Mouse (Mus musculus) liver, embryonic 13.5 days (tissue): ENCODE measurements around the gene Csk. TPM values are rescaled to one million over a fixed set of nuclear protein-coding genes. Genes with fewer than 3 reads are reported as not detected.
A peak's percentile ranks its signal among the peaks of the same experiment; 100 is the strongest.

Experiments used
- ATAC-seq: fragments of 200-750 bp; cut with Nextera tagmentation; 2 replicates; pipeline ENCODE4 v1.8.0; 2017; ENCODE audit warnings: low read depth, mild to moderate bottlenecking, moderate number of reproducible peaks, moderate library complexity
- DNase-seq: peaks from one replicate; pipeline ENCODE4 v3.0.0; 2022
- H3K27ac ChIP-seq: fragments of 300-500 bp; sonication (generic); 2 replicates; pipeline ENCODE4 v1.5.1; 2015; ENCODE audit warnings: moderate library complexity, mild to moderate bottlenecking, inconsistent platforms
- H3K27me3 ChIP-seq: fragments of 300-500 bp; sonication (generic); 2 replicates; pipeline ENCODE4 v1.6.1; 2015; ENCODE audit warnings: mild to moderate bottlenecking, inconsistent platforms
- H3K36me3 ChIP-seq: fragments of 300-500 bp; sonication (generic); 2 replicates; pipeline ENCODE4 v1.6.1; 2015; ENCODE audit warnings: mild to moderate bottlenecking, inconsistent platforms
- H3K4me1 ChIP-seq: fragments of 300-500 bp; sonication (generic); replicated peaks from 2 replicates; pipeline ENCODE4 v1.6.1; 2015; ENCODE audit warnings: inconsistent platforms
- H3K4me2 ChIP-seq: fragments of 300-500 bp; sonication (generic); 2 replicates; pipeline ENCODE4 v1.6.1; 2015; ENCODE audit warnings: inconsistent platforms, mild to moderate bottlenecking, moderate library complexity
- H3K4me3 ChIP-seq: fragments of 300-500 bp; sonication (generic); replicated peaks from 2 replicates; pipeline ENCODE4 v1.5.1; 2015; ENCODE audit warnings: mild to moderate bottlenecking, inconsistent platforms
- H3K9ac ChIP-seq: fragments of 300-500 bp; sonication (generic); 2 replicates; pipeline ENCODE4 v1.6.1; 2015; ENCODE audit warnings: mild to moderate bottlenecking, inconsistent platforms
- H3K9me3 ChIP-seq: fragments of 300-500 bp; sonication (generic); replicated peaks from 2 replicates; pipeline ENCODE4 v1.6.1; 2016; ENCODE audit warnings: inconsistent platforms
- WGBS: fragments of 180-500 bp; shearing (Covaris S2); methylation state at CpG from one replicate; pipeline ENCODE4 v1.1.7; 2015; ENCODE audit not compliant: insufficient replicate concordance; 5-methylcytosine and 5-hydroxymethylcytosine counted together
- polyA plus RNA-seq: library from polyadenylated mRNA; unstranded; fragments of >200 nt; fragmentation: Nextera tagmentation; extraction: Ambion mirVana; gene quantifications from 2 replicates; pipeline ENCODE4 v1.2.1, GENCODE M21; 2015

Csk gene
- polyA plus RNA-seq, 1 experiment from 2014 or later: 20.7 TPM

GRCm38 (mm10) chr9:57671500-57671899, 18.1 kb upstream of the Csk start:
- H3K36me3 ChIP-seq: no peaks in the 10 kb centered on the region
- H3K4me2 ChIP-seq: no peak overlapping the region
- no peak for DNase-seq
- peak; percentile 63 for ATAC-seq
- no peaks in the 10 kb centered on the region for H3K9me3 ChIP-seq
- no peaks in the 10 kb centered on the region for H3K27me3 ChIP-seq
- H3K27ac ChIP-seq: peak overlapping the region; percentile 51; the same call in 1 of the 2 replicates
- no peak overlapping the region for H3K4me3 ChIP-seq
- WGBS: 57% methylated on average over 5 of the region's 5 CpGs
- H3K9ac ChIP-seq: no peak overlapping the region
- peaks cover 13% of the 10 kb centered on the region for H3K4me1 ChIP-seq

- ATAC-seq (no peak), DNase-seq (no peak)
- H3K4me3 ChIP-seq: no peak overlapping the region
- peak overlapping the region; percentile 51; the same call in 1 of the 2 replicates for H3K27ac ChIP-seq
- H3K36me3 ChIP-seq: no peaks in the 10 kb centered on the region
- no peaks in the 10 kb centered on the region for H3K27me3 ChIP-seq
- H3K9me3 ChIP-seq: no peaks in the 10 kb centered on the region
- peaks cover 15% of the 10 kb centered on the region for H3K4me1 ChIP-seq
- no peak overlapping the region for H3K9ac ChIP-seq
- 66% methylated on average over 4 of the region's 4 CpGs for WGBS
- H3K4me2 ChIP-seq: no peak overlapping the region
These were observed 17.6 kb upstream of the Csk start for GRCm38 (mm10) chr9:57671037-57671436.

GRCm38 (mm10) chr9:57669566-57669965, 16.1 kb upstream of the Csk start:
- DNase-seq (no peak), ATAC-seq (peak; percentile 34; the same call in 1 of the 2 replicates)
- H3K4me2 ChIP-seq: no peak overlapping the region
- H3K9ac ChIP-seq: no peak overlapping the region
- no peaks in the 10 kb centered on the region for H3K36me3 ChIP-seq
- peaks cover 15% of the 10 kb centered on the region for H3K4me1 ChIP-seq
- no peak overlapping the region for H3K27ac ChIP-seq
- no peak overlapping the region for H3K4me3 ChIP-seq
- WGBS: 52% methylated on average over 3 of the region's 3 CpGs
- H3K9me3 ChIP-seq: no peaks in the 10 kb centered on the region
- no peaks in the 10 kb centered on the region for H3K27me3 ChIP-seq

DNA sequence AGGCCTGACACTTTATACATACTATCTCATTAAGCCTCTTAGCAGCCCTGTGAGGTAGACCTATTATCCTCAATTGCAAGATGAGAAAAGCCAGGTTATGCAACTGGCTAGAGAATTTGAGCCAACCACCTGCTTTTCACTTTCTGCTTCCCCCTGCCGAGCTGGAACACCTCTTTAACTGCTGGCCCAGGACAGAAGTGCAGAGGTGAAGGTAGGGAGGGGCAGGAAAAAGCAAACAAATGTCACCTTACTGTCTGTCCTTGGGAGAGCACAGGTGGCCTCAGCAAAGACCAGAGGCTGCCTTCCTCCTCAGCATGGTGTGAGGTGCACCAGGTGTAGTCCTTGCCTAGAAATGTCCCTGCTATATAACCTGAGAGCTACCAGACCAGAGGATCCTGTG, 14.8 kb upstream of the Csk start:
- H3K27me3 ChIP-seq: no peaks in the 10 kb centered on the region
- H3K9me3 ChIP-seq: no peaks in the 10 kb centered on the region
- WGBS: 33% methylated on average over 1 of the region's 1 CpGs
- H3K9ac ChIP-seq: no peak overlapping the region
- no peaks in the 10 kb centered on the region for H3K36me3 ChIP-seq
- no peak overlapping the region for H3K4me3 ChIP-seq
- no peak overlapping the region for H3K4me2 ChIP-seq
- no peak overlapping the region for H3K27ac ChIP-seq
- H3K4me1 ChIP-seq: peaks cover 15% of the 10 kb centered on the region
- no peak for ATAC-seq
- DNase-seq: no peak

GRCm38 (mm10) chr9:57667817-57668216, 14.4 kb upstream of the Csk start:
- H3K9me3 ChIP-seq: no peaks in the 10 kb centered on the region
- H3K4me2 ChIP-seq: no peak overlapping the region
- H3K4me1 ChIP-seq: peaks cover 15% of the 10 kb centered on the region
- H3K4me3 ChIP-seq: no peak overlapping the region
- WGBS: 51% methylated on average over 11 of the region's 11 CpGs
- DNase-seq: no peak
- H3K27ac ChIP-seq: no peak overlapping the region
- no peak for ATAC-seq
- no peak overlapping the region for H3K9ac ChIP-seq
- H3K36me3 ChIP-seq: no peaks in the 10 kb centered on the region
- no peaks in the 10 kb centered on the region for H3K27me3 ChIP-seq

DNA sequence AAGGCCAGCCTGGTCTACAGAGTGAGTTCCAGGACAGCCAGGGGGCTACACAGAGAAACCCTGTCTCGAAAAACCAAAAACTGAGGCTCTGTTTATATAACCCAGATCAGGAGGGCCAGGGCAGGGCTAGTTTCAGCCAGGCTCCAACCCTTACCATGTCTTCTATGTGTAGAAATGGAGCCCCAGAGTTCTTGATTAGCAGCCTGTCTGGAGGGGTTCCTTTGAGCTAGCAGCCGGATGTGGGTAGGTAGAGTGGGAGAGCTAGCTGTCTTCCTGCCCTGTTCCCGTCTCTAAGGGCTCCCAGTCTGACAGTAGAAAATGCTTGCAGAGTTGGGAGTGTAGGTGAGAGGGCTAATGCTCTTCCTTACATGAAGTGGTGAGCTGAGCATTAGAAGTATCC, 13.7 kb upstream of the Csk start:
- peaks cover 15% of the 10 kb centered on the region for H3K4me1 ChIP-seq
- H3K4me3 ChIP-seq: no peak overlapping the region
- no peak overlapping the region for H3K27ac ChIP-seq
- DNase-seq (no peak), ATAC-seq (no peak)
- no peaks in the 10 kb centered on the region for H3K36me3 ChIP-seq
- no peaks in the 10 kb centered on the region for H3K27me3 ChIP-seq
- no peak overlapping the region for H3K4me2 ChIP-seq
- 41% methylated on average over 3 of the region's 3 CpGs for WGBS
- no peak overlapping the region for H3K9ac ChIP-seq
- H3K9me3 ChIP-seq: no peaks in the 10 kb centered on the region

GRCm38 (mm10) chr9:57666536-57666935, 13.1 kb upstream of the Csk start:
- 76% methylated on average over 8 of the region's 8 CpGs for WGBS
- ATAC-seq (no peak), DNase-seq (no peak)

DNA sequence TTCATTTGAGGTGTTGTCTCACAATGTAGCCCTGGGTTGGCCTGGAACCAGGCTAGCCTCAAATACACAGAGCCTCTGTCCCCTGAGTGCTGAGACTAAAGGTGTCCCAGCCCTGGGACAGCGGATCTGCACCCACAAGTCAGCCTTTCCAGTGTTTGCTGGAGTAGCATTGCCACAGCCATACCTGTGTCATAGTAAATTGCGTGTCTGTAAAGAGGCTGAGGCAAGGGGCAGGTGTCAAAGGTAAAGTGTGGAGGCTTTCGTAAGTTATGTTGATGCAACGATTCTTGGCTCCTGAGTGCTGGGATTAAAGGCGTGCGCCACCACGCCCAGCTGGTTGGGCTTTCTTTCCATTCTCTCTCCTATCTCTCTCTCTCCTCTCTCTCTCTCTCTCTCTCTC, 11.2 kb upstream of the Csk start:
- Histone ChIP-seq H3K27me3 (no peaks in the 10 kb centered on the region), H3K4me3 (no peak overlapping the region), H3K36me3 (no peaks in the 10 kb centered on the region), H3K9me3 (no peaks in the 10 kb centered on the region), H3K4me2 (no peak overlapping the region), H3K9ac (no peak overlapping the region), H3K27ac (no peak overlapping the region), H3K4me1 (peaks cover 33% of the 10 kb centered on the region)
- DNase-seq (no peak), ATAC-seq (no peak)
- WGBS: 68% methylated on average over 7 of the region's 7 CpGs

More at GRCm38 (mm10) chr9:57666536-57666935, 13.1 kb upstream of the Csk start:
- Histone ChIP-seq H3K27me3 (no peaks in the 10 kb centered on the region), H3K4me3 (no peak overlapping the region), H3K4me1 (peaks cover 16% of the 10 kb centered on the region), H3K27ac (no peak overlapping the region), H3K9ac (no peak overlapping the region), H3K4me2 (no peak overlapping the region), H3K36me3 (no peaks in the 10 kb centered on the region), H3K9me3 (no peaks in the 10 kb centered on the region)

DNA sequence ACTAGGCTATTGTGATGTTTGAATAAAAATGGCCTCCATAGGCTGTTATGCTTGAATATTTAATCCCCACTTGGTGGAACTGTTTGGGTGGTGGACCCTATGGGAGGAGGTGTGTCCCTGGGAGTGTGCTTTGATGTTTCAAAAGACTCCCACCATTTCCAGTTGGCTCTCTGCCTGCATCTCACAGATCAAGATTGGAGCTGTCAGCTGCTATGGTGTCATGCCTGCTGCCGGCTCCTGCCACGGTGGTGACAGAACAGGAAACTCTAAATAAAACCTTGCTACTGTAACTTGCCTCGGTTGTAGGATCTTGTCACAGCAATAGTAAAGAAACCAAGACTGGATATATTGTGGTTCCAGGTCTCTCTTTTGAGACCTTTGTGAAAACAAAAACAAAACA, 8.1 kb upstream of the Csk start:
- no peak overlapping the region for H3K9ac ChIP-seq
- no peak for DNase-seq
- peaks cover 24% of the 10 kb centered on the region for H3K4me1 ChIP-seq
- 0 out of 2 replicates have a peak overlapping the region, but pooled peaks have one; percentile 72 for H3K27ac ChIP-seq
- no peak overlapping the region for H3K4me3 ChIP-seq
- WGBS: 32% methylated on average over 3 of the region's 3 CpGs
- no peak for ATAC-seq
- no peaks in the 10 kb centered on the region for H3K9me3 ChIP-seq
- no peak overlapping the region for H3K4me2 ChIP-seq
- no peaks in the 10 kb centered on the region for H3K36me3 ChIP-seq
- no peaks in the 10 kb centered on the region for H3K27me3 ChIP-seq

GRCm38 (mm10) chr9:57660501-57660900, 7.1 kb upstream of the Csk start:
- H3K4me3 ChIP-seq: no peak overlapping the region
- ATAC-seq: peak; percentile 78
- peaks cover 29% of the 10 kb centered on the region for H3K4me1 ChIP-seq
- H3K36me3 ChIP-seq: no peaks in the 10 kb centered on the region
- 35% methylated on average over 6 of the region's 6 CpGs for WGBS
- peak; percentile 65 for DNase-seq
- peak overlapping the region; percentile 34 for H3K9ac ChIP-seq
- no peaks in the 10 kb centered on the region for H3K27me3 ChIP-seq
- H3K9me3 ChIP-seq: no peaks in the 10 kb centered on the region
- peak overlapping the region; percentile 72 for H3K27ac ChIP-seq
- H3K4me2 ChIP-seq: peak overlapping the region; percentile 45

GRCm38 (mm10) chr9:57659774-57660173, 6.3 kb upstream of the Csk start:
- no peak overlapping the region for H3K4me3 ChIP-seq
- no peaks in the 10 kb centered on the region for H3K27me3 ChIP-seq
- H3K36me3 ChIP-seq: no peaks in the 10 kb centered on the region
- H3K9ac ChIP-seq: no peak overlapping the region
- H3K4me1 ChIP-seq: peaks cover 30% of the 10 kb centered on the region
- WGBS: 10% methylated on average over 4 of the region's 4 CpGs
- 0 out of 2 replicates have a peak overlapping the region, but pooled peaks have one; percentile 45 for H3K4me2 ChIP-seq
- ATAC-seq (peak; percentile 60), DNase-seq (peak; percentile 69)
- H3K27ac ChIP-seq: peak overlapping the region; percentile 72
- no peaks in the 10 kb centered on the region for H3K9me3 ChIP-seq

DNA sequence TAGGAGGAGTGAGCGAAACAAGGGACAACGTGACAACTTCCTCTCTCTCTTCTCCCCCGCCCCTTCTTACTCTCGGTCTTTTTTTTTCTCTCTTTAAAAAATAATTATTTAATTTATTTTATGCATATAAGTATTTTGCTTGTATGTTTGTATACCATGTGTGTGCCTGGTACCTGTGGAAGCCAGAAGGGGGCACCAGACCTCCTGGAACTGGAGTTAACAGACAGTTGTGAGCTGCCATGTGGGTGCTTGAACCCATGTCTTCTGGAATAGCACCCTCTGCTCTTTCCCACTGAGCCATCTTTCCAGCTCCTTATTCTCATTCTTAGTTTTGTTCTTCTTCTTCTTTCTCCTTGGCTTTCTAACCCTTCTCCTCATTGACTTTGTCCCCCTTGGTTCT, 5.5 kb upstream of the Csk start:
- no peak for ATAC-seq

More for the DNA sequence above, 5.5 kb upstream of the Csk start:
- no peaks in the 10 kb centered on the region for H3K9me3 ChIP-seq
- 70% methylated on average over 4 of the region's 4 CpGs for WGBS
- no peak overlapping the region for H3K9ac ChIP-seq
- peaks cover 30% of the 10 kb centered on the region for H3K4me1 ChIP-seq
- no peaks in the 10 kb centered on the region for H3K36me3 ChIP-seq
- no peak overlapping the region for H3K4me3 ChIP-seq
- DNase-seq: no peak
- no peak overlapping the region for H3K27ac ChIP-seq
- H3K4me2 ChIP-seq: no peak overlapping the region
- no peaks in the 10 kb centered on the region for H3K27me3 ChIP-seq
